Mouse (Mus musculus) kidney, postnatal 25 days (tissue): Measurements from ENCODE around the gene Crmp1.

Source experiments
- DNase-seq, 2 experiments: peaks; one replicate each; pipeline ENCODE4 v3.0.0; 2021; ENCODE audit warnings: mixed read lengths in 2 of 2

The Crmp1 gene

GRCm38 (mm10) chr5:37310026-37310425 is 68.3 kb downstream of the Crmp1 start:
- DNase-seq = peak; percentile 20 to 65

- no peak for DNase-seq
Measured at GRCm38 (mm10) chr5:37312980-37313722, 71.4 kb downstream of the Crmp1 start.

GRCm38 (mm10) chr5:37318715-37319114 is 77.0 kb downstream of the Crmp1 start:
- DNase-seq = peak; percentile 14 to 59

GRCm38 (mm10) chr5:37320174-37320573 is 78.4 kb downstream of the Crmp1 start:
- no peak for DNase-seq

GRCm38 (mm10) chr5:37320761-37321160 is 79.0 kb downstream of the Crmp1 start:
- no peak for DNase-seq

- peak; percentile 78 to 83 for DNase-seq
Measured at GRCm38 (mm10) chr5:37326675-37327074, 84.9 kb downstream of the Crmp1 start.

GRCm38 (mm10) chr5:37330449-37331132 is 88.9 kb downstream of the Crmp1 start:
- peak in 1 of 2 experiments; percentile 70 for DNase-seq

- DNase-seq = peak; percentile 91 to 94
Measured at GRCm38 (mm10) chr5:37331133-37331505, 89.4 kb downstream of the Crmp1 start.

- DNase-seq = peak; percentile 82 to 87
Measured at GRCm38 (mm10) chr5:37332066-37332465, 90.3 kb downstream of the Crmp1 start.

GRCm38 (mm10) chr5:37335061-37335460 is 93.3 kb downstream of the Crmp1 start:
- DNase-seq = peak; percentile 33 to 53

- peak; percentile 84 to 88 for DNase-seq
Measured at GRCm38 (mm10) chr5:37336485-37337105, 94.9 kb downstream of the Crmp1 start, which contains the start of gene Evc. TSS of gene Evc (minus strand) at chr5:37336894.

- DNase-seq = no peak
Measured at GRCm38 (mm10) chr5:37337696-37338095, 96.0 kb downstream of the Crmp1 start.

- peak; percentile 79 to 88 for DNase-seq
Measured at GRCm38 (mm10) chr5:37338288-37338687, 96.5 kb downstream of the Crmp1 start, which contains the start of gene Evc2. TSS of gene Evc2 (plus strand) at chr5:37338499.
